Mouse (Mus musculus): ENCODE results near the gene Tmub1. TPM values are rescaled to one million over a fixed set of nuclear protein-coding genes. Genes with fewer than 3 reads are reported as not detected.

Gene Tmub1
- polyA plus RNA-seq, 1 experiment from 2014 or later: 23.8 TPM

DNA sequence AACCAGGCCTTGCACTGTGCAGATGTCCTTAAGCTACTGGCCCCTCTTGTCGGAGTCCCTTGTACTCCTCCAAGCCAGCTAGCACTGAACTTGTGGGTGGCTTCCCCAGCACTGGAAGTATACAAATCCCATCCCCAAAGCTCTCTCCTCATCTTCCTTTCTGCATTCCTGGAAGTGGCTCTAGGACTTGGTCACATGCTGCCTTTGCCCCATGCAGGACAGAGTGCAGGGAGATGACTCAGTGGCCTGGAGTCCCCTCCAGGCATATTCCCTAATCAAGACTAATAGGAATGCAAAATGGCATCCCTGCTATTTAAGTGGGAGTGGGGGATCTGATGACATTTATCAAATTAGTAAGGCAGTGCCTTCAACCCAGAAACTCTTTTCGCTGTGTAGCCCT, 35.6 kb downstream of the Tmub1 start:
- no peak for ATAC-seq (ENCODE audit: low FRiP score, low TSS enrichment)
- 85% methylated on average over 2 of the region's 2 CpGs for WGBS
- Histone ChIP-seq H3K9me3 (ENCODE audit: control insufficient read depth, low read length) (no peaks in the 10 kb centered on the region), H3K4me2 (replicated peaks; ENCODE audit: low read depth, low read length) (no peak overlapping the region), H3K9ac (ENCODE audit: low read depth, low read length) (no peak overlapping the region), H3K4me3 (ENCODE audit: low read length) (no peak overlapping the region), H3K4me1 (ENCODE audit: control insufficient read depth, insufficient read depth, low read length) (peaks cover 19% of the 10 kb centered on the region), H3K27ac (ENCODE audit: low read depth, low read length) (no peak overlapping the region), H3K27me3 (ENCODE audit: control insufficient read depth, insufficient read depth, low read length) (no peaks in the 10 kb centered on the region), H3K36me3 (ENCODE audit: control insufficient read depth, insufficient read depth, low read length) (peaks cover 15% of the 10 kb centered on the region)

DNA sequence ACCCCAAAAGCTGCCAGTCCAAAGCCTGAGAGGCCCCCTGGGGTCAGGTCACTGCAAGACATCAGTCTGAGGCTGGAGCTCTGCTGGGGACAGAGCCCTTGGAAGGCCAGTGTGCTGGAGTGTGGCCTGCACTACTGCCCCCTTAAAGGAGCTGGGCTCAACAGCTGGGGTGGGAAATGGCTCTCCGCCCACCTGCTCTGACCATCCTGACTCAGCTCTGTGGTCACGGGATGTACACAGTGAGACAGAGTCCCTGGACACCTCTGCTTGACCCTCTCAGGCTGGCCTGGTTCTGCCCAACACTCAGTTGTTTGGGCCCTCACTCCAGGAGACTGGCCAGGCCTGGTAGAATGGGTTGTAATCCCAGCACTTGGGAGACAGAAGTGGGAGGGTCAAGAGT, 38.2 kb downstream of the Tmub1 start:
- no peak overlapping the region for H3K9ac ChIP-seq (ENCODE audit: low read depth, low read length)
- WGBS: 88% methylated on average over 2 of the region's 2 CpGs
- H3K4me3 ChIP-seq (ENCODE audit: low read length): no peak overlapping the region
- peaks cover 24% of the 10 kb centered on the region for H3K36me3 ChIP-seq (ENCODE audit: control insufficient read depth, insufficient read depth, low read length)
- ATAC-seq (ENCODE audit: low FRiP score, low TSS enrichment): no peak
- H3K27ac ChIP-seq (ENCODE audit: low read depth, low read length): no peak overlapping the region
- no peaks in the 10 kb centered on the region for H3K27me3 ChIP-seq (ENCODE audit: control insufficient read depth, insufficient read depth, low read length)
- H3K4me2 ChIP-seq (replicated peaks; ENCODE audit: low read depth, low read length): no peak overlapping the region
- H3K4me1 ChIP-seq (ENCODE audit: control insufficient read depth, insufficient read depth, low read length): peaks cover 14% of the 10 kb centered on the region
- no peaks in the 10 kb centered on the region for H3K9me3 ChIP-seq (ENCODE audit: control insufficient read depth, low read length)

DNA sequence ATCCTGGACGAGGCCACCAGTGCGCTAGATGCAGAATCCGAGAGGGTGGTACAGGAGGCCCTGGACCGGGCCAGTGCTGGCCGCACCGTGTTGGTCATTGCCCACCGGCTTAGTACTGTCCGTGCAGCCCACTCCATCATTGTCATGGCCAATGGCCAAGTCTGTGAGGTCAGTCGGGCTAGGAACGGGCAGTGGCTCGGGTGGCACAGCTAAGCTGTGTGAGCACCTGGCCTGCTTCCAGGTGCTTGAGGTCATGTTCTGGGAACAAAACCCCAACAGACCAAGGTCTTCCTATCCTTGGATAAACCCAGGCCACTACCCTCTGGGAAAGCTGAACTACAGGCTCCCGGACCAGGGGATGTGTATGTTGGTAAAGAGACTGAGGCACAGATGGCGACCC, 39.0 kb downstream of the Tmub1 start:
- 96% methylated on average over 13 of the region's 13 CpGs for WGBS
- no peak overlapping the region for H3K4me3 ChIP-seq (ENCODE audit: low read length)
- no peak overlapping the region for H3K4me2 ChIP-seq (replicated peaks; ENCODE audit: low read depth, low read length)
- ATAC-seq (ENCODE audit: low FRiP score, low TSS enrichment): no peak
- H3K27me3 ChIP-seq (ENCODE audit: control insufficient read depth, insufficient read depth, low read length): no peaks in the 10 kb centered on the region
- no peaks in the 10 kb centered on the region for H3K9me3 ChIP-seq (ENCODE audit: control insufficient read depth, low read length)
- no peak overlapping the region for H3K9ac ChIP-seq (ENCODE audit: low read depth, low read length)
- H3K36me3 ChIP-seq (ENCODE audit: control insufficient read depth, insufficient read depth, low read length): peaks cover 28% of the 10 kb centered on the region
- peaks cover 10% of the 10 kb centered on the region for H3K4me1 ChIP-seq (ENCODE audit: control insufficient read depth, insufficient read depth, low read length)
- H3K27ac ChIP-seq (ENCODE audit: low read depth, low read length): no peak overlapping the region

DNA sequence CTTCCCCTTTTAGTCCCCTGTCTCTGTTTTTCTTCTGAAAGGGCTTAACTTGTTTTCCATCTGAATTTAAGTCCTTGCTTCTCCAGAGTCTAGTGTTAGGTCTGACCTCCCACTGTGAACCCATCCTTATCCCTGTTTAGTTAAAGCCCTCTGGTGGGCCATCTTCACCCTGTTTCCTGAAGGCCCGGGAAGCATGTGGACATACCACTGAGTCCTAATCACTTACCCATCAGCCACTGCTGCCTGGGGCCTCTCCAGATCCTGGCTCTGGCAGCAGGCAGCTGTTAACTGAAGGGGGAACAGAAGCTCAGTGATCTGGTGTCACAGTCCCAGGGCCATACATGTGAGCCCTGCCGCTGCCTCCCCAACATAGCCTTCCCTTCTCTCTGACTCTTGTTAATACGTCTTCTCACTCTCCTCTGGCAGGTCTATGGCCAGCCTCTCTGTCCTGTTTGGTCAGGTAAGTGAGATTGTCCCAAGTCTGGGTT, 42.2 kb downstream of the Tmub1 start:
- no peak overlapping the region for H3K27ac ChIP-seq (ENCODE audit: low read depth, low read length)
- no peak overlapping the region for H3K4me3 ChIP-seq (ENCODE audit: low read length)
- no peaks in the 10 kb centered on the region for H3K27me3 ChIP-seq (ENCODE audit: control insufficient read depth, insufficient read depth, low read length)
- H3K9me3 ChIP-seq (ENCODE audit: control insufficient read depth, low read length): no peaks in the 10 kb centered on the region
- H3K4me1 ChIP-seq (ENCODE audit: control insufficient read depth, insufficient read depth, low read length): no peaks in the 10 kb centered on the region
- H3K9ac ChIP-seq (ENCODE audit: low read depth, low read length): no peak overlapping the region
- 57% methylated on average over 3 of the region's 3 CpGs for WGBS
- peaks cover 53% of the 10 kb centered on the region for H3K36me3 ChIP-seq (ENCODE audit: control insufficient read depth, insufficient read depth, low read length)
- no peak for ATAC-seq (ENCODE audit: low FRiP score, low TSS enrichment)
- no peak overlapping the region for H3K4me2 ChIP-seq (replicated peaks; ENCODE audit: low read depth, low read length)

DNA sequence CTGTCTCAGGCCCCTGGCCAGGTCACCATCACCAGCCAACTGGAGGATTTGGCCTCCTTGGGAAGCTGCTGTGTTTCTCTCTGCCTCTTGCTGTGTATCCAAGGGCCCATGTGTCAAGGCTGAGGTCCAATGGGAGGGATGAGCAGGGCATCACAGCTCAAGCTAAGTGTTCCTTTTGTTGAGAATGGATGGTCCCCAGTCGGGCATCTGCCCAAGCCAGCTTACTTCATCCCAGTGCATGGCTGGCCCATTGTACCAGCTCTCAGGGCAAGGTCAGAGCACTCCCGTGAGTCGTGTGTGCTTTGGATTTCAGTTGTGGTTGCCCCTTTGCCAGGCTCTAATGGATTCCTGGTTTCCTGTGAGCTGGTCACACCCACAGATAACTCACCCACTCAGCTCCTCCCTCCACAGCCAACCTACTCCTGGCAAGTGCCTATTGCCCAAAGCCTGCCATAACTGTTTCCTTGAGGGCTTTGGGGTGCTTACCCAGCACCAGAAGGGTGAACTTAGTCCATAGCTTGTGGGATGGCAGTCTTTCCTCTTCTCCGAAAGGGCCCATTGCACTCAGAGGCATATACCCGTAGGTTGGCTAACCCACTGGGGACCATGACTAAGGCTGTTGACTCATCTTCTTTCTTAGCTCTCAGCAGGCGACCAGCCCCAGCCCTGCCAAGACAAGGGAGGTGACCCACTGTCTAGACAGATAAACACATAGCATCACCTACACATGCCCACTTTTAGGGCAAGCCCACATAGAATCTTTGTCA, 42.9 kb downstream of the Tmub1 start:
- H3K9me3 ChIP-seq (ENCODE audit: control insufficient read depth, low read length): no peaks in the 10 kb centered on the region
- H3K36me3 ChIP-seq (ENCODE audit: control insufficient read depth, insufficient read depth, low read length): peaks cover 57% of the 10 kb centered on the region

DNA sequence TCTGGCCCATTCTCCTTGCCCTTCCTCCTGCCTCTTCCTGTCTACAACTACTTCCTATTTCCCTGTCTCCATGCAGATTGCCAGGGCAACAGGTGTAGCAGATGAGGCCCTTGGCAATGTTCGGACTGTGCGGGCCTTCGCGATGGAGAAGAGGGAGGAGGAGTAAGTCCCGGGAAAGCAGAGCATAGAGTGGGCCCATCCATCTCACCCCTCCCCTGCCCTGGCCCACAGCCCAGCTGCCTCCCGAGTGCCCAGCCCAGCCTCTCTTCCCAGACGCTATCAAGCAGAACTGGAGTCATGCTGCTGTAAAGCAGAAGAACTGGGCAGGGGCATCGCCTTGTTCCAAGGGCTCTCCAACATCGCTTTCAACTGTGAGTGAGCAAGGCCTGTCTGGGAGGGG, 45.7 kb downstream of the Tmub1 start:
- no peak overlapping the region for H3K4me3 ChIP-seq (ENCODE audit: low read length)
- no peak overlapping the region for H3K4me2 ChIP-seq (replicated peaks; ENCODE audit: low read depth, low read length)
- peaks cover 41% of the 10 kb centered on the region; the same call in 1 of the 2 replicates for H3K36me3 ChIP-seq (ENCODE audit: control insufficient read depth, insufficient read depth, low read length)
- ATAC-seq (ENCODE audit: low FRiP score, low TSS enrichment): no peak
- no peak overlapping the region for H3K27ac ChIP-seq (ENCODE audit: low read depth, low read length)
- 86% methylated on average over 9 of the region's 9 CpGs for WGBS
- no peaks in the 10 kb centered on the region for H3K27me3 ChIP-seq (ENCODE audit: control insufficient read depth, insufficient read depth, low read length)
- no peaks in the 10 kb centered on the region for H3K9me3 ChIP-seq (ENCODE audit: control insufficient read depth, low read length)
- no peaks in the 10 kb centered on the region for H3K4me1 ChIP-seq (ENCODE audit: control insufficient read depth, insufficient read depth, low read length)
- no peak overlapping the region for H3K9ac ChIP-seq (ENCODE audit: low read depth, low read length)

More for the DNA sequence above, 42.9 kb downstream of the Tmub1 start:
- Histone ChIP-seq H3K4me1 (ENCODE audit: control insufficient read depth, insufficient read depth, low read length) (no peaks in the 10 kb centered on the region), H3K27ac (ENCODE audit: low read depth, low read length) (no peak overlapping the region), H3K9ac (ENCODE audit: low read depth, low read length) (no peak overlapping the region), H3K4me2 (replicated peaks; ENCODE audit: low read depth, low read length) (no peak overlapping the region), H3K27me3 (ENCODE audit: control insufficient read depth, insufficient read depth, low read length) (no peaks in the 10 kb centered on the region), H3K4me3 (ENCODE audit: low read length) (no peak overlapping the region)
- no peak for ATAC-seq (ENCODE audit: low FRiP score, low TSS enrichment)
- 76% methylated on average over 6 of the region's 6 CpGs for WGBS

DNA sequence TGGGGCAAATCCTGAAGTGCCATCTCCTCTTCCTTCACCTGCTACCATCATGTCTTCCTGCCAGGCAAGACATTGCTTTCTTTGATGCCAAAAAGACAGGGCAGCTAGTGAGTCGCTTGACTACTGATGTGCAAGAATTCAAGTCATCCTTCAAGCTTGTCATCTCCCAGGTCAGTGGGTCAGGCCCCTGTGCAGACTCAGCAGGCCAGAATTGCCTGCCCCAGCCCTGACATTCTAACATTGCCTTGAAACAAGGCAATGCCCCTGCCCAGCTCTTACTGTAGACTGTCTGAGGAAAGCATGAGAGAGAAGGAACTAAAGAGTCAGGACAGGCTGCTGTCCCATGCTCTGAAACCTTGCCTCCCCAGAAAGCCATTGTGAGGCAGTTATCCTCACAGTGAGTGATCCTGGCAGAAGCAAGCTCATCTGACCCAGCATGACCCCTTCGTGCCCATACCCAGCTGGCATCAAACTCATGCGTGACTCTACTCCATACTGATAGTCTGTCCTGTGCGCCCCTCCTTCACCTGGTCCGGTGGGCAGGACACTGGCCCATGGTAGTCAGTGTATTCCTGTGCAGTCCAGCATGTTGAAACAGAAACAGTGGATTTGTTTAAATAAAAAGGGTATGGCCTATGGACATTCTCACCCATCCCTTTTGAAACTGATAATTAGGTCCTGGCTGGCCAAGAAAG, 46.6 kb downstream of the Tmub1 start:
- Histone ChIP-seq H3K4me2 (replicated peaks; ENCODE audit: low read depth, low read length) (no peak overlapping the region), H3K9ac (ENCODE audit: low read depth, low read length) (no peak overlapping the region), H3K4me1 (ENCODE audit: control insufficient read depth, insufficient read depth, low read length) (no peaks in the 10 kb centered on the region), H3K4me3 (ENCODE audit: low read length) (no peak overlapping the region), H3K27ac (ENCODE audit: low read depth, low read length) (no peak overlapping the region), H3K27me3 (ENCODE audit: control insufficient read depth, insufficient read depth, low read length) (no peaks in the 10 kb centered on the region), H3K36me3 (ENCODE audit: control insufficient read depth, insufficient read depth, low read length) (peaks cover 33% of the 10 kb centered on the region; the same call in 1 of the 2 replicates), H3K9me3 (ENCODE audit: control insufficient read depth, low read length) (no peaks in the 10 kb centered on the region)
- WGBS: 87% methylated on average over 5 of the region's 5 CpGs
- ATAC-seq (ENCODE audit: low FRiP score, low TSS enrichment): no peak

DNA sequence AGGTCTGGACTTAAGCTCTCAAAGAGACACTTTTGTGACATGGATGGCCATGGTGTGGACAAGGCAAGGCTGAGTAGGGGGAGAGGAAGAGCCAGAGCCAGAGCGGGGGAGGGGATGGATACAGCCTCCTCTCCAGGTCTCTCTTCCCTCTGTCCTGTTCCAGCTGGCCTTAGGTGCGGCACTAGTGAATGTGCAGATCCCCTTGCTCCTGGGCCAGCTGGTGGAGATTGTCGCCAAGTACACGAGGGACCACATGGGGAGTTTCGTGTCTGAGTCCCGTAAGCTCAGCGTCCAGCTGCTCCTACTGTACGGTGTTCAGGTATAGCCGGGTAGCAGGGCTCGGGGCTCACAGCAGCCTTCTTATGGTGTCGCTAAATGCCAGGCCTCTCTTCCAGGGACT, 47.3 kb downstream of the Tmub1 start:
- Histone ChIP-seq H3K4me3 (ENCODE audit: low read length) (no peak overlapping the region), H3K27ac (ENCODE audit: low read depth, low read length) (no peak overlapping the region), H3K9ac (ENCODE audit: low read depth, low read length) (no peak overlapping the region), H3K4me2 (replicated peaks; ENCODE audit: low read depth, low read length) (no peak overlapping the region), H3K4me1 (ENCODE audit: control insufficient read depth, insufficient read depth, low read length) (no peaks in the 10 kb centered on the region), H3K36me3 (ENCODE audit: control insufficient read depth, insufficient read depth, low read length) (peaks cover 33% of the 10 kb centered on the region; the same call in 1 of the 2 replicates), H3K9me3 (ENCODE audit: control insufficient read depth, low read length) (no peaks in the 10 kb centered on the region), H3K27me3 (ENCODE audit: control insufficient read depth, insufficient read depth, low read length) (no peaks in the 10 kb centered on the region)
- no peak for ATAC-seq (ENCODE audit: low FRiP score, low TSS enrichment)
- 93% methylated on average over 11 of the region's 11 CpGs for WGBS

DNA sequence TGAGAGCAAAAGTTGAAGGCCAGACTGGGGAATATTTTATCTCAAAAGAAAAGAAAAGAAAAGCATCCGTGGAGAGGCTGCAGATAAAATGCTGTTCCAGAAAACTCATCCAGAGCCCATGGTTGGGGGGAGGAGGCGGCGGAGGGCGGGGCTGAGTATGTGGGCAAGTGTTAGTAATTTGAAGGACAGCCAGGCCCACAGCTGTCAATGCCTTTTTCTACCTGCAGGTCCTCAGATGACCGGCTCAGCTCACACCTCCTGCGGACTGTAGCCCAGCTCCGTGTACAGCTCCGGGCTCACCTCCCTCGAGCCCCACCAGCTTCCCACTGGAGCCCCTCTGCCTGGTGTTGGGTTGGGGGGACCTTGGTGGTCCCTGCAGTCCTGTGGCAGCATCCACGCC, 48.0 kb downstream of the Tmub1 start:
- Histone ChIP-seq H3K36me3 (ENCODE audit: control insufficient read depth, insufficient read depth, low read length) (peaks cover 33% of the 10 kb centered on the region; the same call in 1 of the 2 replicates), H3K9ac (ENCODE audit: low read depth, low read length) (no peak overlapping the region), H3K4me2 (replicated peaks; ENCODE audit: low read depth, low read length) (no peak overlapping the region), H3K27ac (ENCODE audit: low read depth, low read length) (no peak overlapping the region), H3K4me3 (ENCODE audit: low read length) (no peak overlapping the region), H3K4me1 (ENCODE audit: control insufficient read depth, insufficient read depth, low read length) (peaks cover 4% of the 10 kb centered on the region; the same call in 1 of the 2 replicates), H3K27me3 (ENCODE audit: control insufficient read depth, insufficient read depth, low read length) (no peaks in the 10 kb centered on the region), H3K9me3 (ENCODE audit: control insufficient read depth, low read length) (no peaks in the 10 kb centered on the region)
- 89% methylated on average over 10 of the region's 10 CpGs for WGBS
- no peak for ATAC-seq (ENCODE audit: low FRiP score, low TSS enrichment)
